Mouse (Mus musculus) E14TG2a.4 (cell line): ENCODE data around the gene Mrps14.

ENCODE experiments used
- CTCF ChIP-seq: conservative IDR thresholded peaks from 2 replicates; pipeline ENCODE4 v1.5.1; 2014; ENCODE audit warnings: low read length
- NANOG ChIP-seq: IDR thresholded peaks from 2 replicates; pipeline ENCODE4 v1.6.1; 2014; ENCODE audit warnings: borderline replicate concordance, low read length, mixed read lengths

- TF ChIP-seq CTCF: no peak
- TF ChIP-seq NANOG: no peak
Observed at GRCm38 (mm10) chr1:160224093-160224492, 29.1 kb downstream of the Mrps14 start.
